Mouse (Mus musculus) spleen, adult 2 months (tissue): ENCODE measurements around the gene Prkg1. TPM values are rescaled to one million over a fixed set of nuclear protein-coding genes. Genes with fewer than 3 reads are reported as not detected.

Experiments used
- DNase-seq, 2 experiments: peaks; one replicate each; pipeline versions ENCODE4 v3.0.0 to v3.0.0-alpha.2; 2012 to 2021; ENCODE audit warnings: low spot score in 2 of 2, low read depth in 1 of 2
- H3K27ac ChIP-seq: fragments of 200-500 bp; 2 replicates; pipeline ENCODE4 v1.5.1; 2012; ENCODE audit warnings: low read length, inconsistent platforms; ENCODE audit not compliant: insufficient read depth
- H3K27me3 ChIP-seq: fragments of 200-500 bp; 2 replicates; pipeline ENCODE4 v1.6.1; 2012; ENCODE audit warnings: mild to moderate bottlenecking, moderate library complexity, low read length, inconsistent platforms; ENCODE audit not compliant: control insufficient read depth, insufficient read depth
- H3K36me3 ChIP-seq: fragments of 200-500 bp; 2 replicates; pipeline ENCODE4 v1.6.1; 2012; ENCODE audit warnings: mild to moderate bottlenecking, low read length, inconsistent platforms; ENCODE audit not compliant: control insufficient read depth, insufficient read depth
- H3K4me1 ChIP-seq: fragments of 200-500 bp; 2 replicates; pipeline ENCODE4 v1.6.1; 2011; ENCODE audit warnings: inconsistent platforms; ENCODE audit not compliant: control insufficient read depth, insufficient read depth, insufficient read length
- H3K4me3 ChIP-seq: fragments of 200-500 bp; 2 replicates; pipeline ENCODE4 v1.5.1; 2011; ENCODE audit warnings: mild to moderate bottlenecking, inconsistent platforms; ENCODE audit not compliant: insufficient read depth, insufficient read length; ENCODE audit errors: extremely low read depth
- CTCF ChIP-seq: fragments of 200-500 bp; IDR thresholded peaks from 2 replicates; pipeline ENCODE4 v1.5.1; 2011; ENCODE audit warnings: mild to moderate bottlenecking, inconsistent platforms; ENCODE audit not compliant: insufficient read depth, insufficient read length, insufficient replicate concordance; ENCODE audit errors: extremely low read depth
- POLR2A ChIP-seq: fragments of 200-500 bp; IDR thresholded peaks from 2 replicates; pipeline ENCODE4 v1.6.1; 2011; ENCODE audit warnings: low read depth, low read length, inconsistent platforms
- WGBS: fragments of 180-500 bp; shearing (Covaris S2); methylation state at CpG from one replicate; pipeline ENCODE4 v1.1.7; 2018; 5-methylcytosine and 5-hydroxymethylcytosine counted together
- polyA plus RNA-seq: library from polyadenylated mRNA; depleted of rRNA; stranded (reverse); fragments of >200 nt; gene quantifications from 2 replicates; pipeline ENCODE4 v1.2.3, GENCODE M21; 2012; rRNA removed

Prkg1 gene
- 0.33 and 0.61 TPM in 2 replicates for polyA plus RNA-seq

- Histone ChIP-seq H3K36me3 (no peaks in the 10 kb centered on the region), H3K27me3 (peaks cover 19% of the 10 kb centered on the region), H3K27ac (peak within 1 kb of the TSS; percentile 51; the same call in 1 of the 2 replicates), H3K4me3 (peak within 1 kb of the TSS; percentile 48), H3K4me1 (peaks cover 6% of the 10 kb centered on the region)
- 4% methylated on average over 23 of the region's 23 CpGs for WGBS
- TF ChIP-seq POLR2A = no peak
- no peak for TF ChIP-seq CTCF
- DNase-seq = no peak
Observed at GRCm38 (mm10) chr19:31764801-31765340, at the start of gene Prkg1. Gene Prkg1 (minus strand): TSS chr19:31765033.

GRCm38 (mm10) chr19:31813087-31813486 lies 48.3 kb upstream of the Prkg1 start:
- no peak overlapping the region for H3K27ac ChIP-seq
- no peak for DNase-seq
- H3K27me3 ChIP-seq = no peaks in the 10 kb centered on the region
- no peak for TF ChIP-seq POLR2A
- TF ChIP-seq CTCF = no peak
- no peaks in the 10 kb centered on the region for H3K36me3 ChIP-seq
- 55% methylated on average over 4 of the region's 4 CpGs for WGBS
- H3K4me1 ChIP-seq = no peaks in the 10 kb centered on the region
- no peak overlapping the region for H3K4me3 ChIP-seq

GRCm38 (mm10) chr19:31811371-31811770 lies 46.5 kb upstream of the Prkg1 start:
- Histone ChIP-seq H3K4me1 (no peaks in the 10 kb centered on the region), H3K36me3 (no peaks in the 10 kb centered on the region), H3K4me3 (no peak overlapping the region), H3K27me3 (no peaks in the 10 kb centered on the region), H3K27ac (no peak overlapping the region)
- 47% methylated on average over 5 of the region's 5 CpGs for WGBS
- TF ChIP-seq CTCF (no peak), POLR2A (no peak)
- no peak for DNase-seq

- Histone ChIP-seq H3K36me3 (no peaks in the 10 kb centered on the region), H3K4me1 (no peaks in the 10 kb centered on the region), H3K27me3 (no peaks in the 10 kb centered on the region), H3K27ac (no peak overlapping the region), H3K4me3 (no peak overlapping the region)
- WGBS = 88% methylated on average over 7 of the region's 7 CpGs
- TF ChIP-seq CTCF (no peak), POLR2A (no peak)
- DNase-seq = no peak
Observed at GRCm38 (mm10) chr19:31805391-31805790, 40.6 kb upstream of the Prkg1 start.

- H3K27me3 ChIP-seq = no peaks in the 10 kb centered on the region
- 83% methylated on average over 9 of the region's 9 CpGs for WGBS
- H3K36me3 ChIP-seq = no peaks in the 10 kb centered on the region
- DNase-seq = no peak
- H3K27ac ChIP-seq = no peak overlapping the region
- H3K4me3 ChIP-seq = no peak overlapping the region
- TF ChIP-seq POLR2A (no peak), CTCF (no peak)
- no peaks in the 10 kb centered on the region for H3K4me1 ChIP-seq
Observed at GRCm38 (mm10) chr19:31795485-31796046, 30.7 kb upstream of the Prkg1 start.

GRCm38 (mm10) chr19:31791724-31792123 lies 26.9 kb upstream of the Prkg1 start:
- H3K4me3 ChIP-seq = no peak overlapping the region
- no peak overlapping the region for H3K27ac ChIP-seq
- WGBS = 52% methylated on average over 3 of the region's 3 CpGs
- no peak for DNase-seq
- H3K4me1 ChIP-seq = no peaks in the 10 kb centered on the region
- no peaks in the 10 kb centered on the region for H3K36me3 ChIP-seq
- no peaks in the 10 kb centered on the region for H3K27me3 ChIP-seq
- TF ChIP-seq CTCF (no peak), POLR2A (no peak)

- WGBS = 84% methylated on average over 3 of the region's 3 CpGs
- no peak for TF ChIP-seq CTCF
- no peak for TF ChIP-seq POLR2A
- no peaks in the 10 kb centered on the region for H3K4me1 ChIP-seq
- H3K27me3 ChIP-seq = no peaks in the 10 kb centered on the region
- H3K4me3 ChIP-seq = no peak overlapping the region
- DNase-seq = no peak
- H3K36me3 ChIP-seq = no peaks in the 10 kb centered on the region
- no peak overlapping the region for H3K27ac ChIP-seq
Observed at GRCm38 (mm10) chr19:31781521-31782018, 16.7 kb upstream of the Prkg1 start.
